Mouse (Mus musculus): ENCODE data around the gene Tmpo. TPM values are rescaled to one million over a fixed set of nuclear protein-coding genes. Genes with fewer than 3 reads are reported as not detected.

Gene Tmpo
- 10 to 100 TPM; 43.5 to 46.7 TPM for total RNA-seq (2021)
- long read RNA-seq, experiment 1, transcript Tmpo-204 (7 exons, 1,953 nt): major isoform, 31 of 46 reads
- long read RNA-seq, experiment 1, partial matches to known transcripts: 3 of 46 reads
- long read RNA-seq, experiment 1, other reads (novel, unspliced or antisense): 2 of 46 reads
- long read RNA-seq, experiment 2, transcript Tmpo-203 (8 exons, 1,854 nt): major isoform, 11 of 34 reads
- long read RNA-seq, experiment 2, transcript Tmpo-204 (7 exons, 1,953 nt): major isoform, 11 of 34 reads
- long read RNA-seq, experiment 2, partial matches to known transcripts: 0 of 34 reads
- long read RNA-seq, experiment 2, other reads (novel, unspliced or antisense): 5 of 34 reads

DNA sequence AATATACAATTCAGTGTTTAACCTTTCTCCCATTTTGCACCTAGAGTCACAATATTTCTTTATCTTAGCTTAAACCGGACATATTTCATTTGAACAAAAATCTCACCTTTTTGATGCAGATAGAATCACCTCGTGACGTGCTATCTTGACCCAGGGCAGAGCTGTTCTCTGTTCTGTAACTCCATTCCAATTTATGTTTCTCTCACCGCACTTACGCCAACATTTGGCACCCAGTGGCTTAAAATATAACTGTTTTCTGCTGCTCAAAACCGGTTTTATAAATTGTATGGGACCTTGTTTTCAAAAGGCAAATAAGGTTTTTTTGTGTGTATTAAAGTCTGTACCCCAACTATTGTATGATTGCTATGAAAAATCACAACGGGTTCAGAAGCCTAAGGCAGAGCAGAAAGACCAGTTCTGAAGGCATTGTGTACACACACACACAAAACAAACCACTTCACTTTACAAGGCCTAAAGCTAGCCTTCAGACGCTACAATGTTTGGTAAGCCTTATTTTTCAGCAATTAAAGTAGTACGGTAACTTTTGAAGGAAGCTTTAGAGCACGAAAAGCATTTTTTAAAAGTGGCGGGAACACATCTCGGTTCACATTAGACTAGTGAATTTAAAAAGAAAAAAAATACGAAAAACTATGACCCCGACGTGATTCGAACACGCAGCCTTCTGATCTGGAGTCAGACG lies at the start of gene Tmpo:
Gene Tmpo, minus strand, starts transcription at position 555 of the 700 bp plus-strand sequence.
- no peak for DNase-seq

DNA sequence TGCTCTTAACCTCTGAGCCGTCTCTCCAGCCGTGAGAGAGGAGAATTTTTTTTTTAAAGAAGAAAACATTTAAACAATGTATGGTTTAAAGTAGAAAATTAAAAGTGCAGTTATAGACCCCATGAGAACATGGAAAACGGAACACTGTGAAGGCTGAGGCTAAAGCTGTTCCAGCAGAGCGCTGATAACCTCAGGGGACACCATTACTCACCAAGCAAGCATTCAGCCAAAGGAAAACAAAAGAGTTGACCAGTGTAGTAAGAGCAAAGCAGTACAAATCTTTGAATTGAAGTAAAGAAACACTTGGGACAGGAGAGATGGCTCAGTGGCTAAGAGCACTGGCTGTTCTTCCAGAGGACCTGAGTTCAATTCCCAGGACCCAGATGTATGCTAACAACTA lies 49.3 kb upstream of the Tmpo start:
- peak; percentile 51 for DNase-seq

DNA sequence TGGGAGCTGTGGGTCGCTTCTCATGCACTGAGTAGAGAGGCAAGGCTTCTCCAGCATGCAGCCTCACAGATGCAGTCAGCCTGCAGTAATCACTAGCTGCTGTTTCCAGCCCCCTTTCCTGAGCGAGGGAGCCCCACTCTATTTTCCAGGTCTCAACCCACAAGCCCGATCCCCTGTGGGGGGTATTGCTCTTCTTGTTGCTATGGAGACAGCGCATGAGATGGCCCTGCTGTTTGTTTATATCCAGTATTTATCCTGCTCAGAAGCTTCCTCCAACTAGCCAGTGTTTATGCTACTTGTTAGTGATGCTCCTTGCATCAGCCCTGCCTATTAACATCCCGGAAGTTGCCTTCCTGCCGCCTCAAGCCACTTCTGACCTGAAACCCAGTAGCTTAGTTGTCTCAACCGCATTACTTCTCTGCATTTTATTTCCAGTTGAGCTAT lies 48.4 kb upstream of the Tmpo start:
- no peak for DNase-seq

DNA sequence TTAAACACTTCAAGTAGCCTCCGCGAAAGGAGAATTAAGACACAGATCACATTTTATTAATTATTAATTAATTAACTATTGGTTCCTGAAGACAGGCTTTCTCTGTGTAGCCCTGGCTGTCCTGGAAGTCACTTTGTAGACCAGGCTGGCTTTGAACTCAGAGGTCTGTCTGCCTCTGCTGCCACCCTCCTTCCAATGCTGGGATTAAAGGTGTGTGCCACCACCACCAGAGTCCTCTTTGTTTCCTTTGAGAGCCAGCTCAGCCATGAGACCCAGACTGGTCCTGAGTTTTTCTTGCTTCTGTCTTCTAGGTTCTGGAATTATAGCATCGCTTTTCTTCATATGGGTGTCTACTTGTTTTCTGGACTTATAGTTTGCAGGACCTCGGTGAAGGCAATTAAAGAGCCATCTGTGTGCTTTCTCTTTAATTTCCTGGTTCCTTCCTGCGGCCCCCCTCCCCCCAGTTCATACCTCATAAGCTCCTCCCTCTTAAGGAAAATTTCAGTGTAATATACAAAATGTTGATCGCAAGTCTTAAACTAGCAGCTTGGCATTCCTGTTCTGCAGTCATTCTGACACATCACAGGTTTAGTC lies 47.9 kb upstream of the Tmpo start:
- no peak for DNase-seq

DNA sequence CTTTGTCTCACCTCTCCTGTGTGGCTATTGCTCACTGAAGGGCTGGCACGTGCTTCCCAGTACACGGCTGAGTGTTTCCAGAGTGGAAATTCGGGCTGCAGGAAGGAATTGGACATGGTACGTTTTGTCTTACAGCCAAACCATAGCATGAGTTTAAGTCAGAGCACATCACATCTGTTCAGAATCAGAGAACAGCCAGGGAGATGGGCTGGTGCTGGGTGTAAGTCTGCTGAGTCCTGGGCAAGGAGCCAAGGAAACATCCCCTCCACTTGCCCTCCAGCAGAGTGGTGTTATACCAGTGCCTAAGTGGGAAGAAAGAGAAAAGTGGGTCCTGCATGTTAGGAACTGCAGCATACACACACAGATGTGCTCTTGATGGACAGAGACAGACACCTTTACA lies 45.9 kb upstream of the Tmpo start:
- DNase-seq: no peak

DNA sequence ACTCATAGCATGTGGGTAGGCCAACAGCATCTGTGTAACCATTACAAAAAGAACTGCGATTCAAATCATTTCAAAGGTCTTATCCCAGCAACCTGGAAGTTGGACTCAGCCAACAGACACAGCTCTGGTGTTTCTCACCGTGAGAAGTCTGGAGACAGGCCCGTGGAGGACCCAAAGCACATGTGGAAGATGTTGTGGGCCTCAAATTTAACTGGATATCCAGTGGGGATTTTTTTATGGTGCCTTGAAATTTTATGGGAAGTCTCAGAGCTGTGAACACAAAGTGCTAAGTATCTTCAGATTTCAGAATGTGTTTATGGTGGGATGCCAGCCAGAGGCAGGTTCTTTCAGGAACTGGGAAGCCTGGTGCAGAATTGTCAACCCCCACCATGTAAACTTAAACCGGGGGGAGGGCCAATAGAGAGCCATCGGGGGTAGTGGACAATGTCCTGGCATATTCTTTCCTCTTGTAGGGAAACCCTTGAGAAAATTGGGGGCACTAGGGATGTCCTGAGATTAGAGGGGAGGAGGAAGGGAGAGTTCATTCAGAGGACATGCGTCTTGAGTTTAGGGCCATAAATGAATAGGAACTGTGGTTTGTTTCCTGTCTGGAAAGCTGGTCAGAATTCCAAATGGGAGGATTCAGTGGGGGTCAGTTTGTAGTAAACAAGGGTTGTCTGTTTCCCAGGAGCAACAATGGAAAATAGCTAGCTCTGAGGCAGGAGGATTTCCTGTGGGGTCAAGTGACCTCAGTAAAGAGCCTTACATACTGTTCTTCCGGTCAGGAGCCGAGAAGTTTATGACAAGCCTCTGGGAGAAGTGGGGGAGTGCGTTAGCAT lies 41.5 kb upstream of the Tmpo start:
- no peak for DNase-seq

DNA sequence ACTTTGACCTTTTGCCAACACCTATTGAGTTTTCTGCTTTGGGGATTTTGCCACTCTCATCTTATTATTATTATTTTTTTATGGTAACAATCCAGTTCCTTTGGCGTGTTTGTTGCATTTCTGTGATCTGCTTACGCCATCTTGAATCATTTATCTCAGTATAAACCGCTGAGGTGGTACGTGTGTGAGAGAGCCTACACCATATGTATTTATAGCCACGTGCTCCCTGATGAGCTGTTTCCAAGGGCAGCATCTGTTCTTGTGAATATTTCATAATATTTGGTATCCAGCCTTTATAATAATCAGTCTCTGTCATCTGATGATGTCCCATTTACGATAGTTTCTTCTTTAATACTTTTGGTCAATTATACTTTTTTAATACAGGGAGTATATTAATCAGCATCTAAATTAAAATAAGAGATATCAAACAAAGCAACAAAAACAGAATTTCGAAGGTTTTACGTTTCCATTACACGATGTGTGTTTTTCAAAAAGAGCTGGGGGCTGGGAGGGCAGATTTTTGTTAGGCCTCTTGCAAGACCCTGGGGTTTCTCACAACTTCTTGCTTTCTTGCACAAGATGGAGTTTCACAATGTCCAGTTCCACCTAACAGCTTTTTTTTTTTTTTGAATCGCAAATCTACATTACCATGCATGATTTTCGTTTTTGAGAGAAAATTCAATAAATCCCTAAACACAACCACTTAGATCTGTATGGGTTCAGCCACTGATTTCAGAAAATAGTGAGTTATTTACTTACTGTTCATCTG lies 28.0 kb upstream of the Tmpo start:
- DNase-seq: no peak

DNA sequence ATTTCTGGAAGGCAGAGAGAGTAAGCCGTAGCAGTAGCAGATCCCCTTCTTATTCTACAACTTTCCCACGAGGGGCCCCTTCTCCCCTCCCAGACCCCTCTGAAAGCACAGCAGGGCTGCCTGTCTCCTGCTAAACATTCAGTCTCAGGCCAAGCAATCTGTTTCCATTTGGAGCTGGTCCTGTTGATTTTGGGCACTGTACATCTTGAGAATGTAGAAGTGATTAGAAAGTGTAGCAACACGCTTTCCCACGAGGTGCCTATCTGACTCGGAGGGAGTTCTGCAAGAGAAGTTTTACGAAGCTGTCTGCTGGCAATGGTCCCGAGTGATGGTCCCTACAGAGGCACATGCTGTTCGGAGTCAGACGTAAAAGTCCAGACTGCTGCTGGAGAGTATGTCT lies 27.3 kb upstream of the Tmpo start:
- DNase-seq: no peak

DNA sequence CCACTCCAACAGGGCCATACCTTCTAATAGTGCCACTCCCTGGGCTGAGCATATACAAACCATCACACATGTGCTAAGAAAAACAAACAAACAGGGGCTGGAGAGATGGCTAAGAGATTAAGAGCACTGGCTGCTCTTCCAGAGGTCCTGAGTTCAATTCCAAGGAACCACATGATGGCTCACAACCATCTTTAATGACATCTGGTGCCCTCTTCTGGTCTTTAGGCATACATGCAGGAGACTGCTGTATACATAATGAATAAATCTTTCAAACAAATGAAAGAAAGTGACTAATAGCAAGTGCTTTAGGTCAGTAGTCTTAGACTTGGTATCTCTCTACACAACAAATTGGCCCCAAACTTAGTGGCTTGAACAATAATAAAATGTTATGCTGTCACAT lies 26.2 kb upstream of the Tmpo start:
- no peak for DNase-seq

DNA sequence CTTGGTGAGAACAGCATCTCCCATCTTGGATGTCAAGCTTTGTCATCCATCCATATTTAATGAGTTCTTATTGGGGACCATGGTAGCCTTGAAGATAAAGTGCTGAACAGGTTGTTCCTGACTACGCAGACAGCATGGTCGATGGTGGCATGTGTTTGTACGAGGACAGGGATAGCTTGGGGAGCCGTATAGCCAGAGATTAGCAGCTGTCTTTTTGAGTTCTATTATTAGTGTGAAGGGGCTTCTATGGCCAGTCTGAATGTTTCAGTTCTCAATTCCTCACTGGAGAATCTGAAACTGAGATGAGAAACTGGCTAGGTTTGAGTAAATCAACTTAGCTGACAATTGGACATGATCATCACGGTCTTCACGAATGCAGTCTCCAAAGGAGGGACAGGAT lies 24.5 kb upstream of the Tmpo start:
- no peak for DNase-seq

DNA sequence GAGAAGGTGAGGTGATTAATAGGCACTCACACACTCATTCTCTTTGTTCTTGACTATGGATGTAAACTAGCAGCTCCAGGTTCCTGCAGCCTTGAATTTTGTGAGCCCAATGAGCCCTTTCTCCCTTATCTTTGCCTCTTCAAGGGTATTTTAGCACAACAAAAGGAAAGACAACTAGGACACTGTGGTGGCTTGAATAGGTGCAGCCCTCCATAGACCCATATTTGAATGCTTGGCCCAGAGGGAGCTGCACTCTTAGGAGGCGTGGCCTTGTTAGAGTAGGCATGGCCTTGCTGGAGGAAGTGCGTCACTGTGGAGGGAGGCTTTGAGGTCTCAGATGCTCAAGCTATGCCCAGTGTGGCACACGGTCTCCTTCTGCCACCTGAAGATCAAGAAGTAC lies 19.5 kb upstream of the Tmpo start:
- no peak for DNase-seq

DNA sequence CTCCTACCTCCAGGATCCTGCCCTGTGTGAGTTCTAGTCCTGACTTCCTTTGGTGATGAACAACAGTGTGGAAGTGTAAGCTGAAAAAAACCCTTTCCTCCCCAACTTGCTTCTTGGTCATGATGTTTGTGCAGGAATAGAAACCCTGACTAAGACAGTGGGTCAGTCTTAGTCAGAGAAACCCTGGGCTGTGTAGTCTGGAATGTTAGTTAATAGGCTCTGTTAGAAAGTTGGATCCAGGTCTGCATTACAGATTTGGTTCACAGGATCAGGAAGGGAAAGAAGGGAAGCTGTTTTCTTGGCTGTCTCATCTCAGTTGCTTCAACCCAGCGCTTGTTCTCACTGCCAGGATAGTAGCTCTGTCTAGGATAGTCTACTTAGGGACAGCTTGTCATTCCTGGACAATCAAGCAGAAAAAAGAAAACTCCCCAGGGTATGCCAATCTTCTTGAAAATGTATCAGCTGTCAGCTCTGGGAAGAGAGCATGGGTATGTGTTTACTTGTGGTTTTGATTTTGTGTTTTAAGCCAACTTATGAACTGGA lies 18.2 kb upstream of the Tmpo start:
- no peak for DNase-seq

DNA sequence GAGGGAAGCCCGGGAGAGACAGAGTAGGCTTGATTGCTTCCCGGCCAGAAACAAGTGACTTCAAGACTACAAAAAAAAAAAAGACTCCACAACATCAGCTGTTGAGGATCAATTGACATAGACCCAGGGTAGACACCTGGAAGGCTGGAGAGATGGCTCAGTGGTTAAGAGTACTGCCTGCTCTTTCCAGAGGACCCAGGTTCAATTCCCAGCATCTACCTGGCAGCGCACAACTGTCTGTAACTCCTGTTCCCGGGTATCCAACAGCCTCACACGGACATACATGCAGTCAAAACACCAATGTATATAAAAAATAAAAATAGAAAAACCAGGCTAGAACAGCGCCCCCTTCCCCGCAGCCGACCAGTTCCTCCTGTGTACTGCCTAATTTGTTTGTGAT lies 16.6 kb upstream of the Tmpo start:
- no peak for DNase-seq

DNA sequence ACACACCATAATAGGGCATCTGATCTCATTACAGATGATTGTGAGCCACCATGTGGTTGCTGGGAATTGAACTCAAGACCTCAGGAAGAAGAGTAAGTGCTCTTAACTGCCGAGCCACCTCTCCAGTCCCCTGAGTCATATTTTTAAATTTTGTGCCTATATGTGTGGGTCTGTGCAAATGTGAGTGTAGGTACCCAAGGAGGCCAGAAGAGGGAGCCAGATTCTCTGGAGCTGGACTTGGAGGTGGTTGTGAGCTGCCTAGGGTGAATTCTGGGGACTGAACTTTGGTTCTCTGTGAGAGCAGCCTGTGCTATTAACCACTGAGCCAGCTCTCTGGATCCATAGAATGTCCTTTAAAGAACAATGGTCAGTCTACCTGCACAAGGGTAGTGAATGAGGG lies 15.7 kb upstream of the Tmpo start:
- DNase-seq: no peak

DNA sequence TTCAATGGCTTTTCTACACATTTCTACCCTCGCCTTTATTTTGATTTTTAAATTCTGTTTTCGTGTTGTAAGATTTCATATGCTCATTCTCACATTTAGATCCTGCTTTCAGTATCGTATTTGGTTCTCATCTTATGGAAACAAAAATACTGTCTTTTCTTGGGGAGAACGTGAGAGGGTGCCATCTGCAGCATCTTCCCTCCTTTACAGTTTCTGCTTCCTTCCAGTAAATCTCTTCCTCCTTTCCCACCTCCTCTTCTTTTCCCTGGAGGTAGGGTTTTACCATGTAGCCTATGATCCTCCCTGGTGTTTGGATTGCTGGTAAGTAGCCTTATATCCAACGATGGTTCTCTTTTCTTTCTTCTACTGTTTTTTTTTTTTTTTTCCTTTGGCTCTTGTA lies 14.6 kb upstream of the Tmpo start:
- DNase-seq: no peak

DNA sequence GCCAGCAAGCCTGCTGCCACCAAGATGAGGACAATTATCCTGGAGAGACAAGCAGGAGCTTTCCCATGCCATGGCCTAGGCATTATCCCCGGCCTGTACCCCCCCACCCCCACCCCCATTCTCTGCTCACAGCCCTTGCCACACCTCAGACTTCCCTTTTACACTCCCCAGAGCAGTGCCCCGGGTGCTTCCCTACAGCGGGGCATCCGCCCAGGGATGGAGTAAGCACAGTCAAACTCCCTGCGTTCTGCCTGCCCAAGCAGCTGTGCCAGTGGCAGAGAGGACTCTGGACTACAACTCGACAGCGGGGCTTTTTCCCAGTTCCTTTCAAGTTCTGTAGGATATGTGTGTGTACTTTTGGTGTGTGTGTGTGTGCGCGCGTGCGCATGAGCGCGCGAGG lies 14.0 kb upstream of the Tmpo start:
- no peak for DNase-seq

DNA sequence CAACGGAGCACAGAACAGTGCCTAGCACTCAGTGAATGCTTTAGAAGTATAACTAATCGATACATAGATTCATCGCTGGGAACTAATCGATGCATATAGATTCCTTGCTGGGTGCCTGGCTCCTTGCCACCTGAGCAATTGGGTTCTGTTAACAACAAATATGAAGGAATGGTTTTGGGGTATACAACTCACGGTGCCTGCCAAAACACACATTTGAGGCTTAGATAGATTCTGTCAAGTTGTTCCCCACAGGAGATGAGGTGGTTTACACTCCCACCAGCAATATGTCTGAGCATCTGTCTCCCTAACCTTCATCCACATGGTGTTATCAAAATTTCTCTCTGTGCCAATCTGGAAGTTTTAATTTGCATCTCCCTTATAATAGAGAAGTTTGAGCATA lies 10.7 kb upstream of the Tmpo start:
- DNase-seq: no peak

DNA sequence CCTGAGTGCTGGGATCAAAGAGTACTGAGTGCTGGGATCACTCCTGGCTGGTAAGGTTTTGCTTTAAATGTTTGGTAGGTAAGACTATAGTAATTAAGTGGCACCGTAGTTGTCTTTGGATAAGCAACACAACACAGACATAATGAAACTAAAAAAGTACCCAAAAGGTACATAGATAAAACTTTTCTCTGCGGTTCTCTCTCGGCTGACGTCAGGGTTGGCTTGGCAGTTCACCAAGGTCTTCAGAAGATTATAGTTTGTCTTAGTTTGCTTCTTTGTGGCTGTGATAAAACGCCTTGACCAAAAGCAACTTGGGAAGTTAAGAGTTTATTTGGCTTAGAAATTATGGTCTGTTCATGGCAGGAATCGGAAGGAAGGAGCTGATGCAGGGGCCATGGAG lies 8.4 kb upstream of the Tmpo start:
- DNase-seq: no peak

DNA sequence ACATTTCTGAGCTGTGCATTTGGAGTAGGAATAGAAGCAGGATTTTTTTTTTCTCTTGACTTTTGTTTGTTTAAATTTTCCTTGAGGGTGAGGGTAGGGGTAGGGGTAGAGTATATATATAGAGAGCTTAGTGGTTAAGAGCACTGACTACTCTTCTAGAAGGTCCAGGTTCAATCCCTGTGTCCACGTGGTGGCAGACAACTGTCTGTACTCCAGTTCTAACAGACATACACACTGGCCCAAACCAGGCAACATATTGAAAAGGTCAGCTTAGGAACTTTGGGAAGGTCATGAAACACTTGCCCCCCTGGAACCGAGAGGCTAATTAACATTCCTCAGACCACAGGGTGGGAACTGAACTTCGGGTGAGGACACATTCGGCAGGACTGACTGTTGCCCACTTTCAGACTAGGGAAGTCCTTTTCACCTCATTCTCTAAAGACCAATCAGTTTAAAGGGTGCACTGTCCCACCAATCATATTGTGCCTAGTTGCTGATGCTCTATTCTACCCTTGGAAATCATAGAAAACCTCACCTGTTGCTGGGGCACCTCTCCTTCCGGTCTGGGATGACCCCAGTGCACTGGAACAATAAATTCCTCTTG lies 7.7 kb upstream of the Tmpo start:
- no peak for DNase-seq

DNA sequence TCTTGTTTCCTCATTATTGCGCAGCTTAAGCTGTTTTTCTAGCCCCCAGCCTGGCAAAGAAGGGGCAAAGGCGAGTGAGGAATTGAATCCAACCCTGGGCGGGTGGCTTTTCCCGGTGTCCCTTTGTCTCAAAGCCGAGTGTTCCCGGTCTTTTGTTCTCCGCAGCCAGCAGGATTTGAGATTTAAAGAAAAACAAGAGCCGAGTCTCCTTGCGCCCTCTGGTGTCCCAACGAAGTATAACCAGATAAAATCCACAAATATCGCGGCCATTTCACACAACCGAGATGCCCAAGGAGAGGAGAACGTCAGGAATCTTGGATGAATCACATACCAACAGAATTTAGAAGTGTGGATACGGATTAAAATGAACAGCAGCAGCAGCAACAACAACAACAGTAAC lies 6.8 kb upstream of the Tmpo start:
- peak; percentile 68 for DNase-seq

DNA sequence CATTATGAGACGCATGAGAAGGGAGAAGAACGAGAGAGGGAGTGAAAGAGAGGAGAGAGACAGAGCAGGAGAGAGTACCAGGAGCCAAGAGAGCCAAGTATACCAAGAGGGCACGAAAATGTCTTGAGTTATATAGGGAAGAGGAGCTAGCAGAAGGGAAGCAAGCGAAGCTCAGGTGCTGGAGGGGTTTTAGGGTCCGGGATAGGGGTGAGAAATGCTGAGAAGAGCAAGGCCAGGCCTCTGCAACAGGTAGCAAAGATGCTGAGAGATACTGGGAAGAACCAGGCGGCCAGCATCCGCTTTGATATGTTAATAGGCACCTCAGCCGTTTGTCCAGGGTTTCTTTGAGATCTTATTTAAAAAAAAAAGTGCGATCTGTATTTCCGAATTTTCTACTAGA lies 6.2 kb upstream of the Tmpo start:
- DNase-seq: no peak
